Mouse (Mus musculus) v-Abl transformed pro-B cells (cell line): ENCODE measurements at regions not wholly inside any gene's neighbourhood (a gene's known extent, or its start where the extent isn't known, plus 50 kb on each side); places are given as distances from the start of the nearest gene placed in this dataset.

Experiments used
- in situ Hi-C, 2 experiments: fragments of 400-800 bp; cut with MboI; formaldehyde crosslinking; loops; one replicate each; pipeline ENCODE4 v1.15.1; 2025; ENCODE audit not compliant: unreplicated experiment in 2 of 2

- in situ Hi-C loops: no loop called here
Observed at GRCm38 (mm10) chr9:31595096-31595495, 130.8 kb upstream of the Tmem45b start.

GRCm38 (mm10) chr9:31587671-31588070 lies 123.4 kb upstream of the Tmem45b start:
- in situ Hi-C loops: no loop called here

GRCm38 (mm10) chr9:31583983-31584382 lies 119.7 kb upstream of the Tmem45b start:
- in situ Hi-C loops: no loop called here

- in situ Hi-C loops: no loop called here
Observed at GRCm38 (mm10) chr9:31582947-31583346, 118.7 kb upstream of the Tmem45b start.

- in situ Hi-C loops: no loop called here
Observed at GRCm38 (mm10) chr9:31578506-31579173, 114.4 kb upstream of the Tmem45b start.

- in situ Hi-C loops: no loop called here
Observed at GRCm38 (mm10) chr9:31577066-31577465, 112.8 kb upstream of the Tmem45b start.

- in situ Hi-C loops: loop anchor here (10.0 to 25.0 kb wide), 4 partner anchors 595 to 1670 kb away; partner anchors contain the start of gene Kcnj1 (in 2 of the 2)
Observed at GRCm38 (mm10) chr9:31567029-31567428, 102.8 kb upstream of the Tmem45b start.

- in situ Hi-C loops: loop anchor here (10.0 to 25.0 kb wide), 4 partner anchors 596 to 1671 kb away; partner anchors contain the start of gene Kcnj1 (in 2 of the 2)
Observed at GRCm38 (mm10) chr9:31566257-31567007, 102.2 kb upstream of the Tmem45b start.

- in situ Hi-C loops: loop anchor here (10.0 to 25.0 kb wide), 4 partner anchors 597 to 1672 kb away; partner anchors contain the start of gene Kcnj1 (in 2 of the 2)
Observed at GRCm38 (mm10) chr9:31564996-31565773, 100.9 kb upstream of the Tmem45b start.

GRCm38 (mm10) chr9:31563541-31563940 lies 99.3 kb upstream of the Tmem45b start:
- in situ Hi-C loops: loop anchor here (10.0 to 25.0 kb wide), 4 partner anchors 599 to 1674 kb away; partner anchors contain the start of gene Kcnj1 (in 2 of the 2)

- in situ Hi-C loops: loop anchor here (10.0 to 25.0 kb wide), 4 partner anchors 602 to 1677 kb away; partner anchors contain the start of gene Kcnj1 (in 2 of the 2)
Observed at GRCm38 (mm10) chr9:31560226-31560556, 95.9 kb upstream of the Tmem45b start.

- in situ Hi-C loops: loop anchor here (10.0 to 25.0 kb wide), 6 partner anchors 365 to 1678 kb away; partner anchors contain the start of gene Kcnj1 (in 2 of the 2)
Observed at GRCm38 (mm10) chr9:31559506-31560225, 95.4 kb upstream of the Tmem45b start.

GRCm38 (mm10) chr9:31543691-31544052 lies 79.4 kb upstream of the Tmem45b start:
- in situ Hi-C loops: loop anchor here (5.0 to 25.0 kb wide), 4 partner anchors 141 to 1059 kb away; no protein-coding TSS in a partner anchor

GRCm38 (mm10) chr9:31542909-31543690 lies 78.8 kb upstream of the Tmem45b start:
- in situ Hi-C loops: loop anchor here (5.0 to 25.0 kb wide), 4 partner anchors 141 to 1058 kb away; no protein-coding TSS in a partner anchor

- in situ Hi-C loops: loop anchor here (5.0 to 25.0 kb wide), 4 partner anchors 139 to 1057 kb away; no protein-coding TSS in a partner anchor
Observed at GRCm38 (mm10) chr9:31541615-31542191, 77.4 kb upstream of the Tmem45b start.

GRCm38 (mm10) chr9:31538458-31539210 lies 74.4 kb upstream of the Tmem45b start:
- in situ Hi-C loops: loop anchor here in 1 of 2 experiments (25.0 kb wide), 1 partner anchor 1051 kb away; no protein-coding TSS in a partner anchor

GRCm38 (mm10) chr9:31529021-31529420 lies 64.8 kb upstream of the Tmem45b start:
- in situ Hi-C loops: loop anchor here in 1 of 2 experiments (25.0 kb wide), 1 partner anchor 1042 kb away; no protein-coding TSS in a partner anchor

- in situ Hi-C loops: loop anchor here in 1 of 2 experiments (25.0 kb wide), 1 partner anchor 1040 kb away; no protein-coding TSS in a partner anchor
Observed at GRCm38 (mm10) chr9:31527216-31527615, 63.0 kb upstream of the Tmem45b start.
